Mouse (Mus musculus) urinary bladder, postnatal 10 days (tissue): ENCODE measurements around the gene Tcap.

ENCODE experiments used
- DNase-seq: peaks from one replicate; pipeline ENCODE4 v3.0.0; 2022; ENCODE audit warnings: low spot score

Tcap gene

DNA sequence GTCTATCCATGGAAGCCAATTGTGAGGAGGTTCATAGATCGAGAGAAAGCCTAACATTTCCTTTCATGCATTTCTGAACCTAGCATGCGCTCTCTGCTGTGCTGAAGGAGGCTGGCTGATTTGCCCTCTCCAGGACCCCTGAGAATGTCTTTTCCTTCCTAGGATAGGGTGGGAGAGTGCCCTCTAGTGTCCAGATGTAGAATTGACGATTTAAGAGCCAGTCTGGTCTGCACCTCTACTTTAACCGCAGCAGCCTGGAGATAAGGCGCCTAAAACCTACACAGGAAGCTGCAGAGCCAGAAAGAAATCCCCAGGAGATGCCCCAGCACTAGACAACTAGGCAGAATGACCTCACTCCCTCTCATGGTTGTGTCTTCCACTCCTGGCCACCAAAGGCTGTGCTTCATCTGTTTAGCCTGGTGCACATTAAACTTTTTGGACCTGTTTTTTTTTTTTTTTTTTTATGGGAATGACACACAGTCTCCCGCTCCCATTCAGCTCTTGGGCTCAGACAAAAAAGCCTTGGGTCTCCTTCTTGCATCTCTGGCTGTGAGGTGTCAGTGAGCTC, 27.8 kb upstream of the Tcap start:
- DNase-seq = no peak

DNA sequence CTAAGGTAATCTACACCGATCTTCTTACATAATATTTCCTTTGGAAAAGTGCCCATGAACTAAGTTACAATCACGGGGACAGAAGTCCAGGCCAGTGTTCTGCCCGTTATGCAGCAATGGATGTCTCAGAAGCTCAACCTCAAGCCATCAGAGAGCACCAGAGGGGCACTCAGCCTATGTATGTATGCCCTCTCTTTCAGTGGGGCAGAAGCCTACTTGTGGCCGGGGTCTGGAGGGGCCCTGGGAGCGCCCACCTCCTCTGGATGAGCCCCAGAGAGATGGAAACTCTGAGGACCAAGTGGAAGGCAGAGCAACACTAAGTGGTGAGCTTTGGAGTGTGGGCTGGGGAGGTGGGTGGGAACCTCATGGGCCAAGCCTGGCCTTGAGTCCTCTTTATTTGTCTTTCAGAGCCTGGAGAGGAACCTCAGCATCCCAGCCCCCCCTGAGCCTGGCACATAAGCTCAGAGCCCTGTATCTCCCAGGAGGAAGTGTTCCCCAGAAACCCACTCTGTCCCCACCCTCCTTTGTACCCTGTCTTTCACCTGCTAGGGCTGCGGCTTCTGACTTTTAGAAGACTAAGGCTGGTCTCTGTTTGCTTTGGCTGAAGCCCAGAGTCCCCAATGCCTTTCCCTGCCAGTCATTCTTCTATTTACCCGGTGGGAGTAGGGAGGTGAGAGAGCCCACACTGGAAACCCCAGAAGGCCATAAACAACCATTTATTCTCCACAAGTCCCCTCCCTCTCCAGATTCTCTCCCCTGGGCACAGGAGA, 26.8 kb upstream of the Tcap start:
- DNase-seq = no peak

GRCm38 (mm10) chr11:98357396-98358160, 26.0 kb upstream of the Tcap start:
- DNase-seq = no peak

DNA sequence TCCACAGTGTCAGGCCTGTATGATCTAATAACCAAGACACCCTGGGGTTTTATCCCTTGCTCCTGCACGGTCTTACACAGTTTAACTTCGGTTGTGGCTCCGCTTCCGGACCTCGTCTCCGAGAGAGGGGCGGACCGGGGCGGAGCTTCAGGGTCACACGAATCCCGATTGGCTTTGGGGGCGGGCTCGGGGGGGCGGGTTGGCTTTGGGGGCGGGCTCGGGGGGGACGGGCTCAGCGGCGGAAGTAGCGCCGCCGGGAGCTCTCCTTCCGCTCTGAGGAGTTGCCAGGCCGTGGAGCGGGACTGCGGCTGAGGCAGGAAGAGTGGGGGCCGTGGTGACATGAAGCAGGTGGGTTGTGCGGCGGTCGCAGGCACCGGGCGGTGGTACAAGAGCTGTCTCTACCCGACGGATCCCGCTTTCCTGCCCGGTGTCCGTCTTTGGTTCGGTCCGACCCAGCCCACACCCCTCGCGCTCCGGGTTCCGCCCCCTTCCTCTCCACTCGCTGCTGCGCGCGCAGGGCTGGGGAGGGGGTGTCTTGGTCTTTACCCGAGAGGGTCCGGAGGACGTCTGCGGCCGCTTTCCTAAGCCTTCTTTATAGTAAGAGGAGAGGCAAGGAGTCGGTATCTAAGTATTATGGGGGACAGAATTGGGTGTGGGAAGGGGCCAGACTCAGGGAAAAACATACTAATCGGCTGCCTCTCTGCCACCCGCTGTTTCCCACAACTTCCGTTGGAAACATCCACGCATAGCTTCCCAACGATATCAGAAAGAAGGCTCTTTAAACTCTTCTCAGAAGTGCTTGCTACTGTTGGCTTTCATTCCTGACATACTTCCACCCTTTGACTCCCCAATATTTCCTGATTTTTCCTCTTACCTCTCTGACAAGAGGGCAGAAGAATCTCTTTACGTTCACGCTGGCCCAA, 25.2 kb upstream of the Tcap start, which contains the start of gene Stard3:
TSS of gene Stard3 (plus strand) at position 208 of the 923 bp plus-strand sequence.
- DNase-seq = peak; percentile 49

DNA sequence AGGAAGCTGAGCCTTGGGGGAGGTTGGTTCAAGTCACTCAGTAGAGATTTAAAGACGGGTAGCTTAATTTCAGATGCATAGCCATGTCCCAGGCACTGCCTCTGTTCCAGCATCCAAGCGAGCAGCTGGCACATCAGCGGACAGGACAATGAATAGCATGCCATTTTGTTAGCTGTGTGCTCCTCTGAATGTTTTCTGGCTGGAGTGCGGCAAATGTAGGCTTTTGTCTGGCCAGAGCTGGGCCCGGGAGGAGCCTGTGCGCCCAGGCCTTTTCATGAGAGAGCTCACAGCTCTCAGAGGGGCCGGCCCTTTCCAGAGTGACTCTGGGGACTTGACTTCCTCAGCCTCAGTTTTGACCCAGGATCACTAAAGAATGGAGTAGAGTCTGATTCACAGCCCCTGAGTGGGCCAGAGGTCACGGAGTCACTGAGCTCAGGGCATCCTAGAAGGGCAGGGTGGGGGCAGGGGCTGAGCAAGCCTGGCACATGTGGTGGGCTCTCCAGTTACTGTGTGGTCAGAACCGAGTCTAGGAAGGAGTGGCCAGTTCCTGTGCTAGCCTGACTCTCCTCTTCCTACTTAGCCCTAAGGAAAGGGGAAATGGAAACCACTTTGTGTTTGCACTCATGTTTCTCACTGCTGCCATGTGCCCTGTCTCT, 22.6 kb upstream of the Tcap start:
- no peak for DNase-seq

GRCm38 (mm10) chr11:98363817-98364216, 19.8 kb upstream of the Tcap start:
- DNase-seq = no peak

DNA sequence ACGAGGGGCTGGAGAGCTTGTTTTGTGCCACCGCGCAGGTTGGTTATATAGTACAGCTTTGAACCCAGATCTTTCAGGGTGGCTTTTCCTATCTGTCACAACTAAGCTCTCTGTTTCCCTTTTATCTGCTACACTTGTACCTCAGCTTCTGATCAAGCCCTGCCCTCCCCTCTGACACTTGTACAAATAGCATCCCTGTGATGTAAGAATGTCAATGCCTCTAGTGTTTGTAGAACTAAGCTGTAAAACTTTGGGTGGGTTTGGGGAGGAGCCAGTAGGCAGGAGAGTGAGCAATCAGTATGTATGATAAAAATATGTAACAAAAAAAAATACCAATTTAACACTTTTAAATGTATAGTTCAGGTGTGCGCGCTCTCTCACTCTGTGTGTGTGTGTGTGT, 19.2 kb upstream of the Tcap start:
- DNase-seq = no peak

GRCm38 (mm10) chr11:98366290-98366689, 17.3 kb upstream of the Tcap start:
- no peak for DNase-seq

DNA sequence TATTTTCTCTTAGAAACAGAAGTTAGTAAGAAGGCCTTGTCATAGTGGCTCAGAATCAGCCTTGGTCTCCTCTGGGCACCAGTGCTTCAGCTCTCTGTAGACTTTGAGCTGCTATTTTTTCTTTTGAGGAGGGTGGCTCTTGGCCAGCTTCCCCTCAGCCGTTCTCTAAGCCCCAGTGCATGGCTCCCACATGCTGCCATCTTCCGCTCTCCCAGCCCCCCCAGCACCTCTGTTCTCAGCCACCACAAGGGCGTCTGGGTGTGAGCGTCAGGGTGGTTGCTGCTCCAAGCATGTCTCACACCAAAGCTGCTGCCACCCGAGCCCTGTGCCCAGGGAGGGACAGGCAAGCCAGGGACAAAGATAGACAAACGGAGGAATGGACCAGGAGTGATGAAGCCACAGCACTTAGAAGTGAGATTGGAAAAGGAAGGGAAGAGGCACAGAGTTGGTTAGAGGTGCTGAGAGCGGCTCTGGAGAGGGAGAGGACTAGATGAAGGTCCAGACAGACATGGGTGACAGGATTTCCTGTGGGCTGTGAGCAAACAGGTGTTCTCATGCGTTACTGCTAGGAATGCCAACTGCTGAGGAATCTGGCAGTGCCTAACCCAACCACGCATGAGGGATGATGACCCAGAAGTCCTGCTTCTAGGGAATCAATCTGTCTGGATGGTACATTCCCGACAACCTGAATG, 16.3 kb upstream of the Tcap start:
- no peak for DNase-seq

DNA sequence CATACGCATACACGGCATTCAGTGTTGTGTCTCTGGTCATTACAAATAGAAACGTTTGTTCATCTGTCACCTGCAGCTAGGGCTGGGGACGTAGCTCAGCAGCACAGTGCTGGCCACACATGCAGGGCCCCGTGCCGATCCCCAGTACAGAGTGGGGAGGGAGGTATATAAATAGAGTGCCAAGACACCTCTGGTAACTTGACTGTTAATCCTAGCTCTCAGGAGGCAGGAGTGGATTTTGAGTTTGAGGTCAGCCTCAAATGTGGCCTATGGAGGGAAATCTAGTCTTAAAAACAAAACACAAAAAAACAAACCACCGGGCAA, 15.8 kb upstream of the Tcap start:
- DNase-seq = no peak

DNA sequence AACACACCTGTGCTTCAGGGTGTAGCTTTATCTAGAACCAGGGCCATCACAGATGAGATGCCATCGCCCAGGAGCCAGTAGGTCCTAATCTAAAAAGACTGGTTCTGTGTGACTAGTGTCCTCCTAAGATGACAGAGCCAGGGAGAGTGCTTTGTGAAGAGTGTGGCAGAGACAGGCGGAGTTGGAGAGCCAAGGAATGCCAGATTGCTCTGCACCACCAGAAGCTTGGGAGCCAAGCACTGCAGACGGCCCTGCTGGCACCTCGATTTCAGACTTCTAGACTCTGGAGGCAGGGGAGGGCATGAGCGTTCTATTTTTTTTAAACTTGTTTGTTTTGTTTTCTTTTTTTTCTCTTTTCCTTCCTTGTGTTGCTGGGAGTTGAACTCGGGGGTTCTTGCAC, 14.3 kb upstream of the Tcap start:
- no peak for DNase-seq

DNA sequence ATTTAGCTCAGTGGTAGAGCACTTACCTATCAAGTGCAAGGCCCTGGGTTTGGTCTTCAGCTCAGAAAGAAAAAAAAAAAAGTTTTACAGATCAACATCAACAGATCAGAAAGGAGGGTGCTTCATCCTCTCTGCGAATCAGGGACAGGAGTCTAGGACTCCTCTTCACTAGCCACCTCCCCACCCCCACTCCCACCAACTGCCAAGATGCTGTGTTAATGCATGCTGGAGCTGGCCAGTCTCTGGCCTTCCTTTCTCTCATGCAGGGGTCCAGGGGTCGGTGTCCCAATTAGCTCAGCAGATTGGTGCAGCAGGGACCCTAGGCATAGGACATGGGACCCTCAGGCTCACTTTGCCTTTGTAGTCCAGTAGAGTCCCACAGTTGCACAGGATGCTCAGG, 13.0 kb upstream of the Tcap start:
- DNase-seq = no peak

GRCm38 (mm10) chr11:98371556-98372240, 11.9 kb upstream of the Tcap start:
- DNase-seq = no peak

- no peak for DNase-seq
These were observed 11.2 kb upstream of the Tcap start for GRCm38 (mm10) chr11:98372406-98372805.

DNA sequence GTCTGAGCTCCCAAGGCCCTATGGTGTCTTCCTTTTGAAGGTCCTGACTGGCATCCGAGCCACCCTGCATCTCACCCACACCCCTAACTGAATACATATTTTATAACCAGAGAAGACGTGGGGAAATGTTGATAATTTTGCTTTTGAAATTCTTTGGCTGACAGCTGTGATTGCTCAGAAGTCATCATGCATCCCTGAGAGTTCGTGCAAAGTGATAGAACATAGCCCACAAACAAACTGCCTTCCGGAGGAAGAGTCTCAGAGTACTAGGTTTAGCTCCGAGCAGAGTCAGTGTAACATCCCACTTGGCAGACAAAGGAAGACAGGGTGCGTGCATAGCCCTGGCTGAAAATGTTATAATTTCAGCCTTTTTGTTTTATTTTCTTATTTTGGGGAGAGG, 10.4 kb upstream of the Tcap start:
- DNase-seq = no peak

- no peak for DNase-seq
These were observed 9.3 kb upstream of the Tcap start for GRCm38 (mm10) chr11:98374266-98374665.

DNA sequence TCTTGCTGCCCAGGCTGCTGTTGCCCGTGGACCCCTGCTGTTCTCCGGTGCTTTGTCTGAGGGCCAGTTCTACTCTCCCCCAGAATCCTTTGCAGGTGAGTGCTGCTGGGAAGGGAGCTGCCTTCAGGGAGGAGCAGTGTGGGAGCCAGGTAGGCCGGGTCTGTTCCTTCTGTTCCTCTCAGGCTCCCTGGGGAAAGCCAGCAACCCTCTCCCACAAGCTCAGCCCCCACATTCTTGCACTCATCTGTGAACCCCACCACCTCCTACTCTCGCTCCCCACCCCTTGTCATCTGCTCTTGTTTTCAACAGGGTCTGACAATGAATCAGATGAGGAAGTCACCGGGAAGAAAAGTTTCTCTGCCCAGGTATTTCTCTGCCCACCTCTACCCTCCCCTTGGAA, 6.9 kb upstream of the Tcap start:
- no peak for DNase-seq

DNA sequence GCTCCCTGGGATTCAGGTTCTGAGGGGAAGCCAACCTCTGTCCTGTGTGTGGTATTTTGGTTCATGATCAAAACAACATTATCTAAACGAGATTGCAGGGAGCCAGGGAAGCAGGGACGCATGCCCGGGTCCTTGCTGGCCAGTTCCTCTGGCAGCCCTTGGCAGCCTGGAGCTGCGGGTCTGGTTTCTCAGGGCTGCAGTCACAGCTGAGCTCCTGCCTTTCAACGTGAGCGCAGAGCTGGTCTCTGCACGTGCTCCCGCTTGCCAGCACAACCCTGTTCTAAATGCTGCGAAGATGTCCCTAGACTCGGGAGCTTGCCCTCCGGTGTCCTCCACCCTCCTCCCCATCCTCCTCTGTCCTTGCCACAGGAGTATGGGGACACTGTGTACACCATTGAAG, 5.8 kb upstream of the Tcap start:
- DNase-seq = no peak

DNA sequence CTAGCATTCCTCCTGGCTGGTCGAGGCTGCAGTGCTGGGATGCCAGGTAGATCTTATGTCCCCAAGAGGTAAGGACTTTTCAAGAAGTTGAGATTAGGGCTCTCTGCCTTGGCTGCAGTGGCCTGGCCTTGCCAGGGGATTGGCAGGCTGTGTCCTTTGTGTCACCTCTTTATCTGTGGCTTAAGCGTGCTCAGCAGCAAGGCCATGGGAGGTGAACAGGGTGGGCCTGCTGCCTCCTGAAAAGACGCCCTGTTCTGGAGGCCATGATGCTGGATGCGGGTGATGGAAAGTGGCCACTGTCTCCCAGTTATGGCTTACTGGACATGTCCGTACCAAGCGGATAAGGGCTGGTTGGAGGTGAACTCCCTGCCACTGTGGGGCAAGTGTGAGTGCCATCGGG, 4.2 kb upstream of the Tcap start:
- no peak for DNase-seq

DNA sequence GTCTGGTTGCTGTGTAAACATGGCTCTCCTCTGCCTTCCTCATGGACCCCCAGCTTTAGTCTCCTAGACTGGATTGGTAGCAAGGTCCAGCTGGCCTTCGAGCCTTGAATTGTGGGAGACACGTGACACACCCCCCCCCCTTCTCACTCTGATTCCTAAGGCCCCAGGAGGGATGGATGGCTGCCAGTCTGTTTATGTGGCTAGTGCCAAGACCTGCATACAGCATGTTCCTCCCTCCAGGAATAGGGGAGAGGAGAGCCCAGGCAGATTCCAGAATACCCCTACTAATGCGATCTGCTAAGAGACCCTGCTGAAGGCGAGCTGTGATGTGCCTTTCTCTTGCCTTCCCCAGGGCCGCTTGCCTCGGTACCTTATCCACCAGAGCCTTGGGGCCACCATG, 3.5 kb upstream of the Tcap start:
- DNase-seq = no peak

DNA sequence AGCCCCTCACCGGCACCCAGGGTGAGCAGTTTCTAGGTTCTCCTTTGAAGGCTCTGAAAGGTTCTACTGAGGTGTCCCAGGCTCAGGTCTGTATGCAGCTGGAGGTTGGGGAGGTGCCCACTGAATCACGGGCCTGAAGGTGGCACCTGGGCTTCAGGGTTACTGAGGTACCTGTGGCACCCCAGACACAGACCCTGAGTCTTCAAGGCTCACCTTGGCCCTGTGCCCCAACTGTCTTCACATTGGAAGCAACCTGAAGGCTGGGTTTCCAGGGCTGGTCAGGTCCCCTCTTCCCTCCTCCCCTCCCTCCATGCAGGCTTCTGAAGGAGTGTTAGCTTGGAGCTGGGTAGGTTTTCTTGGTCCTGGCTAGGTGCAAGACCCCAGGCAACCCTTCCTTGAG, 2.0 kb upstream of the Tcap start:
- DNase-seq = no peak
